Mouse (Mus musculus): ENCODE results near the gene Gjb3. TPM values are rescaled to one million over a fixed set of nuclear protein-coding genes. Genes with fewer than 3 reads are reported as not detected.

Gene Gjb3
- polyA plus RNA-seq, 1 experiment = 2.0 TPM

DNA sequence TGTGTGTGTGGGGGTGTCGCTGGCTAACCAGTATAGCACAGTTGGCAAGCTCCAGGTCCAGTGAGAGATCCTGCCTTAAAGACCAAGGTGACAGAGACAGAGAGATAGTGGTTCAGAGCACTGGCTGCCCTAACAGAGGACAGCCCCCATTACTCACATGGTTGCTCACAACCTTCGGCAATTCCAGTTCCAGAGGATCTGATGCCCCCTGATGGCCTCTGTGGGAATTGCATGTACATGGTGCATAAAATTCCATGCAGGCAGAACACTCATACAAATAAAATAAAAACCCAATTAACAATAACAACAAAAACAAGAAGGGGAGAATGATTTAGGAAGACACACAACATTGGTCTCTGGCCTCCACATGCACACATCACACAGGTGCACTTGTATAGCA, 39.8 kb upstream of the Gjb3 start:
- peak; percentile 14 for DNase-seq
- H3K36me3 ChIP-seq (ENCODE audit: control insufficient read depth, insufficient read depth, low read length) = no peaks in the 10 kb centered on the region
- H3K4me3 ChIP-seq (ENCODE audit: control insufficient read depth, insufficient read depth, low read length) = no peak overlapping the region
- no peaks in the 10 kb centered on the region for H3K4me1 ChIP-seq (replicated peaks; ENCODE audit: control insufficient read depth, insufficient read depth, low read length)
- TF ChIP-seq POLR2A (IDR thresholded peaks at IDR 0.05; ENCODE audit: control insufficient read depth, extremely low read depth, insufficient read depth, low read length, poor library complexity) (no peak), CTCF (IDR thresholded peaks at IDR 0.05; ENCODE audit: borderline replicate concordance, control insufficient read depth, extremely low read depth, insufficient read depth, low read length, poor library complexity) (0 out of 2 replicates have a peak, but pooled peaks have one; percentile 26)
- 47% methylated on average over 2 of the region's 2 CpGs for WGBS
- no peak overlapping the region for H3K27ac ChIP-seq (ENCODE audit: control insufficient read depth, insufficient read depth, low read length)
- H3K27me3 ChIP-seq (ENCODE audit: control insufficient read depth, insufficient read depth, low read length) = no peaks in the 10 kb centered on the region

DNA sequence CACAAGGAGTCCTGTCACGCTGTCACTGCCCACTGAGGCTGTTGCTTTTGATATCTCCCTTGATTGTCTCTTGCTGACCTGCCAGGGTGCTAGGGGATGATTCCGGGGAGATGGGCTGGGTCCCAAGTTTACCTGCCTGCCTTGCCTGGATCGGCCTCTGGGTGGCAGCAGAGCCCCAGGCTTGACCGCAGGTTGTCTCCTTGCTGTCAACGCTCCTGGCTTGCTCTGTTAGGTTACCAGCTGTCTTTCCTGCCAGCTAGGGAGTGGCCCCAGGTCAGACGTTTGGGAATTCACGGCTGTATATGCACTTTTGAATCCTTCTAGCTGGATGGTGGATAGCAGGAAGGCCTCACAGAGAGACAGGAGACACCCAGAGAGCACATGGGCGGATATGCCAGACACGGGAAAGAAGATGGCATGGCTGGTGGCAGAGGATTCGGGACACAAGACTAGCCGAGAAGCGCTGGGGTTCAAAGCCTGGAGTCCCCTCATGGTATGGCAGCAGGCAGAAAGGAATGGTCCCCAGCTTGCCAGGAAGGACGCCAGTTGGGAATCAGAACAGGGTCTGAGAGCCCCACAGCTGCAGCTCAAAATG, 37.8 kb upstream of the Gjb3 start:
- TF ChIP-seq POLR2A (IDR thresholded peaks at IDR 0.05; ENCODE audit: control insufficient read depth, extremely low read depth, insufficient read depth, low read length, poor library complexity) (no peak), CTCF (IDR thresholded peaks at IDR 0.05; ENCODE audit: borderline replicate concordance, control insufficient read depth, extremely low read depth, insufficient read depth, low read length, poor library complexity) (peak; percentile 79)
- Histone ChIP-seq H3K36me3 (ENCODE audit: control insufficient read depth, insufficient read depth, low read length) (no peaks in the 10 kb centered on the region), H3K27me3 (ENCODE audit: control insufficient read depth, insufficient read depth, low read length) (no peaks in the 10 kb centered on the region), H3K4me3 (ENCODE audit: control insufficient read depth, insufficient read depth, low read length) (no peak overlapping the region), H3K4me1 (replicated peaks; ENCODE audit: control insufficient read depth, insufficient read depth, low read length) (no peaks in the 10 kb centered on the region), H3K27ac (ENCODE audit: control insufficient read depth, insufficient read depth, low read length) (no peak overlapping the region)
- DNase-seq = peak; percentile 63
- WGBS = 35% methylated on average over 13 of the region's 13 CpGs

DNA sequence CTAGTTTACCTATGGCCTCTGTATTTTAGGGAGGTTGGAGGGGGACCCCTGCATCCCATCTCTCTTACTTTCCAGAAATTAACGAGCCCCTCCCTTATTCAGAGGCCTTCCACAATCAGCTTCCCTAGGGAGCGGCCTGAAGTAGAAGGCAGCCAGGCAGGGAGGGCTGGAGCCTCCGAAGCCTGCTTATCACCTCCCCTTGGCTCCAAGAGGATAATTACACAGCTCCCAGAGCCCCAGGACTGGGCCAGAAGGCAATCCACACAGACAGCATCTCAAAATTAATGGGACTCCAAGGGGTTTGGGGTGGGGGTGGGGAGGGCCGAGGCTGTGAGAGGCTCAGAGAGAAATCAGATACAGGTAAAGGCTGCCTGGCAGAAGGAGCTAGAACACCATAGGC, 35.2 kb upstream of the Gjb3 start:
- 94% methylated on average over 4 of the region's 4 CpGs for WGBS
- no peak for DNase-seq
- no peaks in the 10 kb centered on the region for H3K27me3 ChIP-seq (ENCODE audit: control insufficient read depth, insufficient read depth, low read length)
- no peaks in the 10 kb centered on the region for H3K4me1 ChIP-seq (replicated peaks; ENCODE audit: control insufficient read depth, insufficient read depth, low read length)
- no peaks in the 10 kb centered on the region for H3K36me3 ChIP-seq (ENCODE audit: control insufficient read depth, insufficient read depth, low read length)
- no peak overlapping the region for H3K4me3 ChIP-seq (ENCODE audit: control insufficient read depth, insufficient read depth, low read length)
- TF ChIP-seq CTCF (IDR thresholded peaks at IDR 0.05; ENCODE audit: borderline replicate concordance, control insufficient read depth, extremely low read depth, insufficient read depth, low read length, poor library complexity) (no peak), POLR2A (IDR thresholded peaks at IDR 0.05; ENCODE audit: control insufficient read depth, extremely low read depth, insufficient read depth, low read length, poor library complexity) (no peak)
- H3K27ac ChIP-seq (ENCODE audit: control insufficient read depth, insufficient read depth, low read length) = no peak overlapping the region

DNA sequence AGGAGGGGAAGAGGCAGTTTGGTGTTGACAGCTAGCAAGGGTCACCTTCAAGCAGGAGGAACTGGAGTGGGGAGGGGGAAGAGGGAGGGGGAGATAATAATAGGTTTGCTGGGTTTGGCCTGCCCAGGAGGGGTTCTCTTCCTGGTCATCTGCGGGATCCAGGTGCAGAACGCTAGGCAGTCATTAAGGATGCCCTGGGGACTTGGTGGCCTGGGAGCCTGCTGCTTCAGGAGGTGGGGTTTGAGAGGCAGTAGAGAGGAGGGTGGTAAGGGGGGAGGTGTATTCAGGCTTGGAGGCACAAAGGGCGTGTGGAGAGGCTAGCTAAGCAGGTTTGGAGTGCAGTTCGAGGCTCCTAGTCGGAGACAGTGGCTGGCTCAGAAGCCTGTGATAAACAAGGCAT, 34.8 kb upstream of the Gjb3 start:
- Histone ChIP-seq H3K4me1 (replicated peaks; ENCODE audit: control insufficient read depth, insufficient read depth, low read length) (no peaks in the 10 kb centered on the region), H3K4me3 (ENCODE audit: control insufficient read depth, insufficient read depth, low read length) (no peak overlapping the region), H3K36me3 (ENCODE audit: control insufficient read depth, insufficient read depth, low read length) (no peaks in the 10 kb centered on the region), H3K27me3 (ENCODE audit: control insufficient read depth, insufficient read depth, low read length) (no peaks in the 10 kb centered on the region), H3K27ac (ENCODE audit: control insufficient read depth, insufficient read depth, low read length) (no peak overlapping the region)
- no peak for DNase-seq
- 71% methylated on average over 5 of the region's 5 CpGs for WGBS
- TF ChIP-seq CTCF (IDR thresholded peaks at IDR 0.05; ENCODE audit: borderline replicate concordance, control insufficient read depth, extremely low read depth, insufficient read depth, low read length, poor library complexity) (no peak), POLR2A (IDR thresholded peaks at IDR 0.05; ENCODE audit: control insufficient read depth, extremely low read depth, insufficient read depth, low read length, poor library complexity) (no peak)

DNA sequence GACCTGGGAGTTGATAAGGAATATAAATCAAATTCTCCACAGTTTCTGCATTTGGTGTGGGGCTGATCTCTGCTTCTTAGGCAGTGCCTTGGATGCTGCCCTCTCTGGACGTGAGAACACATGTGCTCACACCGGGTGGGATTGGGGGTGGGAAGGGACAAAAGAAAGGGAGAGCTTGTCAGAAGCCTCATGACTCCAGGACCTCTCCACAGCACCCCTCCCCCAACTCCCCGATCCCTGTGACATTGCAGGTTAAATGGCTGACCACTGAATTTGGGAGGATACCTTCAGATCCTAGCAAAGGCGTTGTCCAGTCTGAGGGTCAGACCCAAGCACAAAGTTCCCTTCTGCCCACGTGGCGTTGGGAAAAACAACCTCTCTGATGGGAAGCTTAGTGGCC, 33.8 kb upstream of the Gjb3 start:
- Histone ChIP-seq H3K4me3 (ENCODE audit: control insufficient read depth, insufficient read depth, low read length) (no peak overlapping the region), H3K27me3 (ENCODE audit: control insufficient read depth, insufficient read depth, low read length) (no peaks in the 10 kb centered on the region), H3K27ac (ENCODE audit: control insufficient read depth, insufficient read depth, low read length) (no peak overlapping the region), H3K4me1 (replicated peaks; ENCODE audit: control insufficient read depth, insufficient read depth, low read length) (no peaks in the 10 kb centered on the region), H3K36me3 (ENCODE audit: control insufficient read depth, insufficient read depth, low read length) (no peaks in the 10 kb centered on the region)
- TF ChIP-seq POLR2A (IDR thresholded peaks at IDR 0.05; ENCODE audit: control insufficient read depth, extremely low read depth, insufficient read depth, low read length, poor library complexity) (no peak), CTCF (IDR thresholded peaks at IDR 0.05; ENCODE audit: borderline replicate concordance, control insufficient read depth, extremely low read depth, insufficient read depth, low read length, poor library complexity) (no peak)
- no peak for DNase-seq
- 93% methylated on average over 6 of the region's 6 CpGs for WGBS

DNA sequence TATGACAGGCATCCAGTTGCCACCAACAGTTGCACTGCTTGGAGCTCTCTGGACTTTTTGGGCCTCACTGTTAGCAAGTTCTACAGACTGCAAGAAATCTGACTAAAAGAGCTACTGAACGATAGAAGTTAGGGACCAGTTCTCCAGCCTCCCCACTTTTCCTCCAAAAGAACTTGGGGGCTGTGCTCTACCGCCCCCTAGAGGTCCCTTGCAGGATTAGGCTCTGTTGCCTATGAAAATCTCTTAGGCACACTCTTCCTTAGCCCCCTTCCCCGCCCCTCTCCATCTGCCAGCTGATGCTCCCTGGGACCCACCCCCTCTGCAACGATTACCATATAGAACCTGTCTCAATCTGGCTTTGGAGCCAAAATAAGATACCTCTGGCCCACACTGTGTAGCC, 32.7 kb upstream of the Gjb3 start:
- no peak for DNase-seq
- Histone ChIP-seq H3K36me3 (ENCODE audit: control insufficient read depth, insufficient read depth, low read length) (no peaks in the 10 kb centered on the region), H3K27me3 (ENCODE audit: control insufficient read depth, insufficient read depth, low read length) (no peaks in the 10 kb centered on the region), H3K27ac (ENCODE audit: control insufficient read depth, insufficient read depth, low read length) (no peak overlapping the region), H3K4me1 (replicated peaks; ENCODE audit: control insufficient read depth, insufficient read depth, low read length) (no peaks in the 10 kb centered on the region), H3K4me3 (ENCODE audit: control insufficient read depth, insufficient read depth, low read length) (no peak overlapping the region)
- no peak for TF ChIP-seq CTCF (IDR thresholded peaks at IDR 0.05; ENCODE audit: borderline replicate concordance, control insufficient read depth, extremely low read depth, insufficient read depth, low read length, poor library complexity)
- TF ChIP-seq POLR2A (IDR thresholded peaks at IDR 0.05; ENCODE audit: control insufficient read depth, extremely low read depth, insufficient read depth, low read length, poor library complexity) = no peak
- WGBS = 65% methylated on average over 4 of the region's 4 CpGs

DNA sequence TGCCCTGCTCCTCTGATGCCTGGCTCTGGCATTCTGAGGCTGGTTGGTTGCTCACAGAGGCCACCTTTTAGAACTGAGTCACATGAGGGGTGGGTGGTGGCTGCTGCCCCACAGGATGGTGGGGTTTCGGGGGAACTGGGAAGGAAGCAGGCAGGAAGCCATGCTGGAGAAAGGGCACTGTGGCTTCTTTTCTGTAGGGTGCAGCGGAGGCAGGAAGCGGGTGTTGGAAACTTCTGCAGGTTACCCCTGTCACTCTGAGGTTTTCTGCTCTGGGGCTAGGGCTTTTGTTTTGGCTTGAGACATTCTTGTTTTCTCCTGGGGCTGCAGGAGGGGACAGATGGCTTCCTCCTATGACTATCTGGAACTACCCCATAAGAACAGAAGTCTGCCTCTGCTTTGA, 31.9 kb upstream of the Gjb3 start:
- Histone ChIP-seq H3K27me3 (ENCODE audit: control insufficient read depth, insufficient read depth, low read length) (no peaks in the 10 kb centered on the region), H3K4me1 (replicated peaks; ENCODE audit: control insufficient read depth, insufficient read depth, low read length) (no peaks in the 10 kb centered on the region), H3K4me3 (ENCODE audit: control insufficient read depth, insufficient read depth, low read length) (no peak overlapping the region), H3K27ac (ENCODE audit: control insufficient read depth, insufficient read depth, low read length) (no peak overlapping the region), H3K36me3 (ENCODE audit: control insufficient read depth, insufficient read depth, low read length) (no peaks in the 10 kb centered on the region)
- WGBS = 6% methylated on average over 3 of the region's 3 CpGs
- no peak for TF ChIP-seq CTCF (IDR thresholded peaks at IDR 0.05; ENCODE audit: borderline replicate concordance, control insufficient read depth, extremely low read depth, insufficient read depth, low read length, poor library complexity)
- no peak for TF ChIP-seq POLR2A (IDR thresholded peaks at IDR 0.05; ENCODE audit: control insufficient read depth, extremely low read depth, insufficient read depth, low read length, poor library complexity)
- DNase-seq = no peak

Measured in thymus, adult 2 months (tissue).